Mouse (Mus musculus) gonadal fat pad, adult 2 months (tissue): ENCODE results near the gene Tex14. TPM values are rescaled to one million over a fixed set of nuclear protein-coding genes. Genes with fewer than 3 reads are reported as not detected.
"Not testable (repeated sequence)": the region's sequence is repeated elsewhere in the genome, so short reads cannot be mapped to it uniquely, and the experiment has no call there.

Experiments used
- DNase-seq: peaks from one replicate; pipeline ENCODE4 v3.0.0-alpha.2; 2012; ENCODE audit warnings: low read depth
- polyA plus RNA-seq: library from polyadenylated mRNA; depleted of rRNA; stranded (reverse); fragments of >200 nt; gene quantifications from 2 replicates; pipeline ENCODE4 v1.2.3, GENCODE M21; 2012

Tex14 gene
- polyA plus RNA-seq, 1 experiment: 0.38 TPM

GRCm38 (mm10) chr11:87448476-87449199 lies 43.8 kb downstream of the Tex14 start:
- peak; percentile 69 for DNase-seq

GRCm38 (mm10) chr11:87449200-87449547 lies 44.3 kb downstream of the Tex14 start:
- DNase-seq: no peak

- not testable (repeated sequence) for DNase-seq
Observed at GRCm38 (mm10) chr11:87449847-87450246, 45.0 kb downstream of the Tex14 start.

DNA sequence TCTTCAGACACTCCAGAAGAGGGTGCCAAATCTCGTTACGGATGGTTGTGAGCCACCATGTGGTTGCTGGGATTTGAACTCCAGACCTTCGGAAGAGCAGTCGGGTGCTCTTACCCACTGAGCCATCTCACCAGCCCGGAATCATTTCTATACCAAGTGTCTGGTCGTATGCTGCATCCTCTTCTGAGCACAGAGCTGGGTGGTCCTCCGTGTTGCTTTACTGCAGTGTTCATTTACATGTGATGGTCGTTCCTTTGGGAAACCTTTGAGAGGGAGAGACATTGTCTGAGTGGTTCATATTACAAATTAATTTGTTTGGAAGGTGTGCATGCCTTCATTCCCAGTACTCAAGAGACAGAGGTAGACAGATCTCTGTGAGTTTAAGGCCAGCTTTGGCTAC lies 47.9 kb downstream of the Tex14 start:
- DNase-seq: not testable (repeated sequence)

DNA sequence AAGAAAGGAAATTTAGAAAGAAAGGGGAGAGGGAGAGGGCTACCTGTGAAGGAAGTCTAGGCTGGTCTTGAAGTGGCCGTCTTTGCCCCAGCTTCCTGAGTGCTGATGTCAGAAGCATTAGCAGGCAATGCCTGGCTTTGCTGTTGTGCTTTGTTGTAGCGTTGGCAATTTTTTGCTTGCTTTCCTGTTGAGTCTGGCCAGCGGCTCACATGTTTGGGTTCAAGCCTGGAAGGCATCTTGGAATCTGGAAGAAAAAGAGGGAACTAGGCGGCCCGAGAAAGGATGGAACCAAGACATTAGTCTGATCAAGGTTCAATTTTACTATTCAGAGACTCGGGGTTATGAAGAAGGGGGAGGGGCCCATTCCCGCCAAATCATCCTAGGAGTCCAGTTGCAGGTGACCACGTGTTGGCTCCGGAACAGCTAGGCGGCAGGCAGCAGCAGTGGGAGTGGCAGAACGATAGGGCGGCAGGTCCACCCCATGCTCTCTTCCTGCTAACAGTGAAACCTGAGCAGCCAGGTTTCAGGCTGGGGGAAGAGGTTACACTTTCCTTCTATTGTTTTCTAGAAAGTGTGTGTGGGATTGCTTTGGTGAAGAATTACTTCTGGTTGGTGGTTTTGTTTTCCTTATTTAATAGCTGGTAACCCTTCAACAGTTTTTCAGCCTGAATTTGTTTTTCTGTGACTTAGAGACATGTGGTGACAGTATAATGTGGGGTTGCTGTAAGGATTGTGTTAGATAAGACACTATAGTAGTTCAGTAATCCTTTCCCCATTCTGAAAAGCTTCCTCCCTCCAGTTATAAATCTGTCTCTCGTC lies 48.6 kb downstream of the Tex14 start:
- DNase-seq: no peak

GRCm38 (mm10) chr11:87454035-87454690 lies 49.3 kb downstream of the Tex14 start:
- no peak for DNase-seq

GRCm38 (mm10) chr11:87455573-87455972 lies 50.7 kb downstream of the Tex14 start:
- no peak for DNase-seq

- DNase-seq: no peak
Observed at GRCm38 (mm10) chr11:87455984-87456383, 51.1 kb downstream of the Tex14 start.

DNA sequence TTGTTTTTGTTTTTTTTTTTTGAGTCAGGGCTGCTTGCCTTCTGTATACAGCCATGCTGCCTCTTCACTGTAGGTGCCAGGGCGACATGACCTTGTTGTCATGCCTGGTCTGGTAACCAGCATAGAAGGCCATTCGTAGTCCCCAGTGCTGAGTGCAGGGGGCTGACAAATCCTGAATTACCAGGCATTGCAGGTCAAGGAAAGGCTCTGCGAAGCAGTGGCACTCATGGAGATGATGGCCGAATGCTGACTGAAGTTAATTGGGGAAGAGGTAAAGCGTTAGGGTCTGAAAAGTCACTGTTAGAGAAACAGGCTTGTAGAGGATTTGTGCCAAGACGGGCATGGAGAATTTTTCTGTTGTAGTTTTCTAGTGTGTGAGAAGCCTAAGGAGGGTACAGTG lies 55.7 kb downstream of the Tex14 start:
- no peak for DNase-seq

GRCm38 (mm10) chr11:87461780-87462460 lies 57.1 kb downstream of the Tex14 start:
- DNase-seq: not testable (repeated sequence)

GRCm38 (mm10) chr11:87462461-87463242 lies 57.8 kb downstream of the Tex14 start:
- no peak for DNase-seq

DNA sequence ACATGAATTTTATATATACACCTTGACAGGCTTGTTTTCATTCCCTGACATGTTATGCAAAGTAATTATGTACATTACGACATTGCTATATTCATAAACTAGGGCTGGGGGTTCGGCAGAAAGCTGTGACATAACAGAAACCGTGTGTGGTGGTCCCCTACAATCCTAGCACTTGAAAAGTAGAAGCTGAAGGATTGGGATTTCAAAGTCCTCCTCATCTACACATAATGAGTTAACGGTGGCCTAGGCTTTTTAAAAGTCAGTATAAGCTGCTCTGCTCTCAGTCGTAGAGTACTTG lies 58.3 kb downstream of the Tex14 start:
- DNase-seq: no peak

DNA sequence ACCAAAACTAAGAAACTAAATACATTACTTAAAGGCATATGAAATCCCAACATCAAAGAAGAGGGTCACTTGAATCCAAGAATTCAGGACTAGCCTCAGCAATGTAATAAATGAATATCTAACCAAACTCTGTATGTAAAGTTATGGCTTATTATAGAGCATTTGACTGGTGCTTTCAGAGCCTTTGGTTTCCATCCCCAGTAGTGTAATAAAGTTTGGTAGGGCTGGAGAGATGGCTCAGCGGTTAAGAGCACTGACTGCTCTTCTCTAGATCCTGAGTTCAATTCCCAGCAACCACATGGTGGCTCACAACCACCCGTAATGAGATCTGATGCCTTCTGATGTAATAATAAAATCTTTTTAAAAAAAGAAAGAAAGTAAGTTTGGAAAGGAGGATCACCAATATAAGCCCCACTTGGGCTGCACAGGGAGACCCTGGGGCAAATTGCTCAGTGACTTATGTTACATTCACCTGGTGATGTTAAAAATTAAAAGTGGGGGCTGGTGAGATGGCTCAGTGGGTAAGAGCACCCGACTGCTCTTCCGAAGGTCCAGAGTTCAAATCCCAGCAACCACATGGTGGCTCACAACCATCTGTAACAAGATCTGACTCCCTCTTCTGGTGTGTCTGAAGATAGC lies 59.0 kb downstream of the Tex14 start:
- DNase-seq: not testable (repeated sequence)

- no peak for DNase-seq
Observed at GRCm38 (mm10) chr11:87465990-87466593, 61.2 kb downstream of the Tex14 start.

DNA sequence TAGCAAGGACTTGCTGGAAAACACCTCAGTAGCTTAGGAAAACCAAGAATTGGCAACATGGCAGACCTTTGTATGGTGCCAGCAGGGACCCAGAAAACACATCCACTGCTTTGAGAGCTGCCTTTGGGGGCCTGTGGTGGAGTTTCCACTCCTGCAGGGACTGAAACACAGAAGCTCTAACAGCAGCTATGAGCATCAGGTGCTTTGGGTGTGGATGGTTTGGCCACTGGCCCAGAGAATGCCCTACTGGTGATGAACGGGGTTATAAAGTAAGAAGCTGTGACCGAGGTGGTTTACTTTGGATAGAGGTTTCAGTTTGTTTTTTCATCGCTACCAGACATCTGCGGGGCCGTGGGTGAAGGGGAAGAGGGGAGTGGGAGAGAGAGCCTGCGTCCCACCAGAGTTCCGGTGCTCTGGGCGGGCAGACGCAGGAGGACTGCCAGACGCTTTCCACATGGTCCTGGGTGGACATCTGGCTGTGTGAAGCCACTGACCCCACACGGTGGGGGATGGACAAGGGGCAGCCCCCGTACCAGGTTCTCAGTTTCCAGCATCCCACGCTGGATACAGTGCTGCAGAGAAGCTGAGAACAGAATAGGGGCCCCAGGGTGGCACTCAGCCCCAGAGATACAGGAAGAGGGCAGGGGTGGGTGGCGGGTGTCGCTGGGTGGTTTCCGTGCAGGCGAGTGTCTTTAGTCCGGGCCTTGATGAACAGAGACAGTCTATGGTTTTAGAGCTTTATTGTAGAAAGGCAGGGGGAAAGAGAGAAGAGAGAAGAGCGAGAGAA lies 62.8 kb downstream of the Tex14 start:
- DNase-seq: no peak

GRCm38 (mm10) chr11:87468278-87468655 lies 63.4 kb downstream of the Tex14 start:
- no peak for DNase-seq

GRCm38 (mm10) chr11:87468706-87469315 lies 63.9 kb downstream of the Tex14 start:
- no peak for DNase-seq

GRCm38 (mm10) chr11:87470807-87471698 lies 66.2 kb downstream of the Tex14 start:
- DNase-seq: not testable (repeated sequence)
